Mouse (Mus musculus) urinary bladder, postnatal 25 days (tissue): Measurements from ENCODE around the gene Tecpr2.
A peak's percentile ranks its signal among the peaks of the same experiment; 100 is the strongest.
"Not testable (repeated sequence)": the region's sequence is repeated elsewhere in the genome, so short reads cannot be mapped to it uniquely, and the experiment has no call there.

Experiments used
- DNase-seq: peaks from one replicate; pipeline ENCODE4 v3.0.0; 2022; ENCODE audit warnings: low spot score

The Tecpr2 gene

GRCm38 (mm10) chr12:110889036-110890020 is at the start of gene Tecpr2, which contains the start of gene Cinp:
TSS of gene Tecpr2 (plus strand) at chr12:110889264.
TSS of gene Cinp (minus strand) at chr12:110889145.
- DNase-seq, result peak; percentile 90

GRCm38 (mm10) chr12:110840348-110841198 is 48.5 kb upstream of the Tecpr2 start, which contains the start of gene Mok:
TSS of gene Mok (minus strand) at chr12:110840939.
- DNase-seq, result peak; percentile 96

- DNase-seq, result no peak
Measured at GRCm38 (mm10) chr12:110841731-110842493, 47.2 kb upstream of the Tecpr2 start.

- DNase-seq, result peak; percentile 82
Measured at GRCm38 (mm10) chr12:110843194-110844048, 45.6 kb upstream of the Tecpr2 start.

GRCm38 (mm10) chr12:110844227-110845130 is 44.6 kb upstream of the Tecpr2 start:
- DNase-seq, result peak; percentile 26

GRCm38 (mm10) chr12:110845131-110845880 is 43.8 kb upstream of the Tecpr2 start:
- peak; percentile 89 for DNase-seq

- no peak for DNase-seq
Measured at GRCm38 (mm10) chr12:110846191-110846765, 42.8 kb upstream of the Tecpr2 start.

- DNase-seq, result peak; percentile 86
Measured at GRCm38 (mm10) chr12:110850010-110850928, 38.8 kb upstream of the Tecpr2 start, which contains the start of gene Zfp839. TSS of gene Zfp839 (plus strand) at chr12:110850253.

- DNase-seq, result no peak
Measured at GRCm38 (mm10) chr12:110850929-110851256, 38.2 kb upstream of the Tecpr2 start.

GRCm38 (mm10) chr12:110851414-110851813 is 37.6 kb upstream of the Tecpr2 start:
- DNase-seq, result no peak

GRCm38 (mm10) chr12:110851923-110852322 is 37.1 kb upstream of the Tecpr2 start:
- no peak for DNase-seq

GRCm38 (mm10) chr12:110854786-110855737 is 34.0 kb upstream of the Tecpr2 start:
- DNase-seq, result no peak

- DNase-seq, result no peak
Measured at GRCm38 (mm10) chr12:110857196-110857595, 31.9 kb upstream of the Tecpr2 start.

- not testable (repeated sequence) for DNase-seq
Measured at GRCm38 (mm10) chr12:110858681-110859080, 30.4 kb upstream of the Tecpr2 start.

GRCm38 (mm10) chr12:110860293-110860692 is 28.8 kb upstream of the Tecpr2 start:
- DNase-seq, result no peak

- DNase-seq, result no peak
Measured at GRCm38 (mm10) chr12:110861256-110861655, 27.8 kb upstream of the Tecpr2 start.
